Mouse (Mus musculus): ENCODE data around the gene Coq6.

Coq6 gene

GRCm38 (mm10) chr12:84361555-84362489 is at the start of gene Coq6, which contains the start of gene Fam161b:
Gene Coq6, plus strand, starts transcription at chr12:84361657.
Gene Fam161b, minus strand, starts transcription at chr12:84361833.
- under 1% methylated on average over 51 of the region's 51 CpGs for WGBS

- WGBS: 17% methylated on average over 7 of the region's 7 CpGs
These were observed 45.5 kb upstream of the Coq6 start for GRCm38 (mm10) chr12:84316006-84316405.

GRCm38 (mm10) chr12:84316721-84317621 is 44.5 kb upstream of the Coq6 start, which contains the start of gene Zfp410:
Gene Zfp410, plus strand, starts transcription at chr12:84316852.
- WGBS: under 1% methylated on average over 76 of the region's 77 CpGs

GRCm38 (mm10) chr12:84327111-84327512 is 34.3 kb upstream of the Coq6 start:
- WGBS: 58% methylated on average over 4 of the region's 4 CpGs

GRCm38 (mm10) chr12:84336963-84337625 is 24.4 kb upstream of the Coq6 start:
- 82% methylated on average over 11 of the region's 11 CpGs for WGBS

- 43% methylated on average over 2 of the region's 2 CpGs for WGBS
These were observed 14.3 kb upstream of the Coq6 start for GRCm38 (mm10) chr12:84347192-84347591.

- 89% methylated on average over 2 of the region's 2 CpGs for WGBS
These were observed 2.8 kb upstream of the Coq6 start for GRCm38 (mm10) chr12:84358699-84359098.

- WGBS: 55% methylated on average over 2 of the region's 2 CpGs
These were observed 1.4 kb downstream of the Coq6 start for GRCm38 (mm10) chr12:84362872-84363271.

- 82% methylated on average over 9 of the region's 9 CpGs for WGBS
These were observed 2.8 kb downstream of the Coq6 start for GRCm38 (mm10) chr12:84364291-84364690.

- 95% methylated on average over 6 of the region's 6 CpGs for WGBS
These were observed 3.7 kb downstream of the Coq6 start for GRCm38 (mm10) chr12:84365137-84365536.

- WGBS: 75% methylated on average over 9 of the region's 9 CpGs
These were observed 5.5 kb downstream of the Coq6 start for GRCm38 (mm10) chr12:84366971-84367370.

- 88% methylated on average over 5 of the region's 5 CpGs for WGBS
These were observed 10.2 kb downstream of the Coq6 start for GRCm38 (mm10) chr12:84371647-84372046.

- WGBS: 70% methylated on average over 6 of the region's 6 CpGs
These were observed 12.5 kb downstream of the Coq6 start for GRCm38 (mm10) chr12:84373831-84374481.

- WGBS: 91% methylated on average over 4 of the region's 4 CpGs
These were observed 20.9 kb downstream of the Coq6 start for GRCm38 (mm10) chr12:84382369-84382768.

- WGBS: 60% methylated on average over 5 of the region's 5 CpGs
These were observed 23.2 kb downstream of the Coq6 start for GRCm38 (mm10) chr12:84384644-84385081.

- WGBS: 89% methylated on average over 4 of the region's 4 CpGs
These were observed 24.0 kb downstream of the Coq6 start for GRCm38 (mm10) chr12:84385408-84385807.

- 78% methylated on average over 8 of the region's 8 CpGs for WGBS
These were observed 26.6 kb downstream of the Coq6 start for GRCm38 (mm10) chr12:84388097-84388496.

- WGBS: 70% methylated on average over 14 of the region's 14 CpGs
These were observed 27.4 kb downstream of the Coq6 start for GRCm38 (mm10) chr12:84388774-84389400.

- WGBS: 88% methylated on average over 6 of the region's 6 CpGs
These were observed 28.9 kb downstream of the Coq6 start for GRCm38 (mm10) chr12:84390336-84390735.

- 99% methylated on average over 4 of the region's 4 CpGs for WGBS
These were observed 31.2 kb downstream of the Coq6 start for GRCm38 (mm10) chr12:84392681-84393080.
